Mouse (Mus musculus) limb, embryonic 13.5 days (tissue): ENCODE measurements around the gene Vwa5a. TPM values are rescaled to one million over a fixed set of nuclear protein-coding genes. Genes with fewer than 3 reads are reported as not detected.

Source experiments
- ATAC-seq: fragments of 200-750 bp; cut with Nextera tagmentation; 2 replicates; pipeline ENCODE4 v1.8.0; 2017; ENCODE audit warnings: low read depth, moderate number of reproducible peaks, moderate TSS enrichment; ENCODE audit not compliant: low FRiP score
- H3K27ac ChIP-seq: fragments of 300-500 bp; sonication (generic); 2 replicates; pipeline ENCODE4 v1.5.1; 2015; ENCODE audit warnings: inconsistent platforms, mild to moderate bottlenecking, moderate library complexity
- H3K27me3 ChIP-seq: fragments of 300-500 bp; sonication (generic); 2 replicates; pipeline ENCODE4 v1.6.1; 2015; ENCODE audit warnings: mild to moderate bottlenecking, inconsistent platforms
- H3K36me3 ChIP-seq: fragments of 300-500 bp; sonication (generic); 2 replicates; pipeline ENCODE4 v1.6.1; 2015; ENCODE audit warnings: inconsistent platforms, mild to moderate bottlenecking, moderate library complexity
- H3K4me1 ChIP-seq: fragments of 300-500 bp; sonication (generic); 2 replicates; pipeline ENCODE4 v1.6.1; 2015; ENCODE audit warnings: inconsistent platforms
- H3K4me2 ChIP-seq: fragments of 300-500 bp; sonication (generic); replicated peaks from 2 replicates; pipeline ENCODE4 v1.6.1; 2015; ENCODE audit warnings: inconsistent platforms, mild to moderate bottlenecking, moderate library complexity
- H3K4me3 ChIP-seq: fragments of 300-500 bp; sonication (generic); 2 replicates; pipeline ENCODE4 v1.5.1; 2015; ENCODE audit warnings: moderate library complexity, mild to moderate bottlenecking, inconsistent platforms
- H3K9ac ChIP-seq: fragments of 300-500 bp; sonication (generic); 2 replicates; pipeline ENCODE4 v1.6.1; 2015; ENCODE audit warnings: mild to moderate bottlenecking, inconsistent platforms
- H3K9me3 ChIP-seq: fragments of 300-500 bp; sonication (generic); 2 replicates; pipeline ENCODE4 v1.6.1; 2016; ENCODE audit warnings: inconsistent platforms
- WGBS: fragments of 180-500 bp; shearing (Covaris S2); methylation state at CpG from one replicate; pipeline ENCODE4 v1.1.7; 2015; 5-methylcytosine and 5-hydroxymethylcytosine counted together
- polyA plus RNA-seq: library from polyadenylated mRNA; unstranded; fragments of >200 nt; fragmentation: Nextera tagmentation; extraction: Ambion mirVana; gene quantifications from 2 replicates; pipeline ENCODE4 v1.2.1, GENCODE M21; 2015

Vwa5a gene
- 20.8 and 21.4 TPM in 2 replicates for polyA plus RNA-seq

DNA sequence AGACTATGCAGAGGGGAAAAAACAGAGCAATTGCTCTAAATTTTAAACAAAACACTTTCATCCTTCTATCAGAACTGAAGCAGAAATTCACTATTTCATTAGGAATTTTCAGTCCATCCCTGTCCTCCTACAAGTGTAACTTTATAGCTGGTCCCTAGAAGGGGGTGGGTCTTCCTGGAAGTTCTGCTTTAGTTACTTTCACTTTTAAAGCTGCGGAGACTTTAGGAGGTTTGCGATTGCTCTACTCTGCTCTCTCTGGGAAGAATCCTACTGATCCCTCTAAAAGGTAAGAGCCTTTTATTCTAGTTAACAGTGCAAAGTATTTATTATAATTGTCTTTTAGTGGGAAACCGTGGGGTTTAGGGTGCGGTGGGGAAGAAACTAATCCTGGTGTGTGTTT, at the start of gene Vwa5a:
TSS of gene Vwa5a (plus strand) at position 167 of the 400 bp plus-strand sequence.
- under 1% methylated on average over 4 of the region's 4 CpGs for whole genome bisulfite sequencing
- Histone ChIP-seq H3K9me3 (no peaks in the 10 kb centered on the region), H3K27me3 (no peaks in the 10 kb centered on the region), H3K9ac (peak within 1 kb of the TSS; percentile 56), H3K36me3 (peaks cover 2% of the 10 kb centered on the region; the same call in 1 of the 2 replicates), H3K27ac (peak within 1 kb of the TSS; percentile 66; the same call in 1 of the 2 replicates), H3K4me3 (peak within 1 kb of the TSS; percentile 57), H3K4me1 (peaks cover 10% of the 10 kb centered on the region), H3K4me2 (peak within 1 kb of the TSS; percentile 70)
- peak; percentile 85; the same call in 1 of the 2 replicates for ATAC-seq

DNA sequence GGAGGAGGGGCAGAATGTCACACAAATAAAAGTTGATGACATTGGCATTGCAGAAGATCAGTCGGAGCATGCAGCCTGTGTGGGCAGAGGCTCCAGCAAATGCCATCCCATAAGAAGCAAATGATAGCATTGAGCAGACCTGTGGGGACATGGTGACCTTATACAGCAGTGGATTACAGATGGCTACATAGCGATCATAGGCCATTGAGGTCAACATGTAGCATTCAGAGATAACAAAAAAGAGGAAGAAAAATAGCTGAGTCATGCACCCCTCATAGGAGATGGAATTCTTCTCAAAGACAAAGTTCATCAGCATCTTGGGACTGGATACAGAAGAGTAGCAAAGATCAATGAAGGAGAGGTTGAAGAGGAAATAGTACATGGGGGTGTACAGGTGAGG, 45.2 kb upstream of the Vwa5a start:
- 87% methylated on average over 2 of the region's 2 CpGs for WGBS

DNA sequence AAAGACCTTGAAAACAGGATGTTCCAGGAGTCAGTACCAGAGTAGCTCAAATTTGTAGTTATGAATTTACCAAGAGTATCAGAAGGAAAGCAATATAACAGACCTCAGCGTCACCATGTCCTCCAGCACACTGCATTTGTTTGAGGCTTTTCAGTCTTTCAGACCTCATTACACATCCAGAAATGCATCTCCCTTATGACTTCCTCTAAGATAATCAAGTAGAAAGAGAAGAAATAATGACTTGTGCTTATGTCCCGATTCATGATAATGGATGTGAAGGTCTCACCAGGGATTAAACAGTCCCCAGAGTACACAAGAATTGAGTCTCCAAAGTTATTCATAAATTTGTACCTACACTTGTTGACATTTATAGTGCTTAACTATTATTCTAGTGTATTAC, 43.6 kb upstream of the Vwa5a start, which contains the start of gene Olfr918:
TSS of gene Olfr918 (minus strand) at position 101 of the 400 bp plus-strand sequence.
- WGBS = 87% methylated on average over 2 of the region's 2 CpGs
- H3K9ac ChIP-seq = no peak within 1 kb of the TSS
- ATAC-seq = no peak
- no peak within 1 kb of the TSS for H3K4me3 ChIP-seq
- no peak within 1 kb of the TSS for H3K27ac ChIP-seq
- H3K4me1 ChIP-seq = no peaks in the 10 kb centered on the region
- no peaks in the 10 kb centered on the region for H3K36me3 ChIP-seq
- H3K4me2 ChIP-seq = no peak within 1 kb of the TSS
- no peaks in the 10 kb centered on the region for H3K9me3 ChIP-seq
- no peaks in the 10 kb centered on the region for H3K27me3 ChIP-seq

More for the DNA sequence above, 45.2 kb upstream of the Vwa5a start:
- no peaks in the 10 kb centered on the region for H3K27me3 ChIP-seq
- H3K4me1 ChIP-seq = no peaks in the 10 kb centered on the region
- no peak overlapping the region for H3K4me2 ChIP-seq
- H3K4me3 ChIP-seq = no peak overlapping the region
- no peak overlapping the region for H3K9ac ChIP-seq
- ATAC-seq = no peak
- H3K9me3 ChIP-seq = no peaks in the 10 kb centered on the region
- no peak overlapping the region for H3K27ac ChIP-seq
- H3K36me3 ChIP-seq = no peaks in the 10 kb centered on the region

DNA sequence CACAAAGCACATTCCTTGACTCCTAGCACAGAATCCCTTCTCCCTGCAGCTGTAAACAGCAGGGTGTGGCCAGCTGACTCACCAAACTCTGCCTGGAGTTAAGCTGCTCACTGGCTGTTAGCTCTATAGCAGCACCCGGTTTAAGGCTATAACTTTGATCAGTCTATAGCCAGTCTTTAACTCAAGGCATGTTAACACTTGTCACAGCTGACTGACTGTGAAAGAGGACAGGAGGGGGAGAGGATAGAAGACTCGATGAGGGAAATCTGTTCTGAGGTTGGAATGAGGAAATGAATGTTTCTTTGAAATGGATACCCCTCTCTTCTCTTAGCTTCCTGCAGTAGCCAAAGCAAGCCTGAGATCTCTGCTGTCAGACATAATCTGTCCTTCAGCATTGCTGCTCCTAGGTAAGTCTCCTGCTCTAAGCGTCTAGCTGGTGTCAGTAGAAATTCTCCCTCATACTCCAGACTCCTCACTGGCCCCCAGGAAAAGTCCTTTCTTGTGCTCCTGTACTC, 916 bp downstream of the Vwa5a start:
- H3K4me2 ChIP-seq = peak overlapping the region; percentile 70
- ATAC-seq = peak; percentile 62
- H3K4me1 ChIP-seq = peaks cover 10% of the 10 kb centered on the region
- no peak overlapping the region for H3K27ac ChIP-seq
- 4% methylated on average over 3 of the region's 3 CpGs for WGBS
- H3K4me3 ChIP-seq = peak overlapping the region; percentile 57
- no peaks in the 10 kb centered on the region for H3K9me3 ChIP-seq
- H3K36me3 ChIP-seq = peaks cover 9% of the 10 kb centered on the region
- peak overlapping the region; percentile 56 for H3K9ac ChIP-seq
- no peaks in the 10 kb centered on the region for H3K27me3 ChIP-seq

DNA sequence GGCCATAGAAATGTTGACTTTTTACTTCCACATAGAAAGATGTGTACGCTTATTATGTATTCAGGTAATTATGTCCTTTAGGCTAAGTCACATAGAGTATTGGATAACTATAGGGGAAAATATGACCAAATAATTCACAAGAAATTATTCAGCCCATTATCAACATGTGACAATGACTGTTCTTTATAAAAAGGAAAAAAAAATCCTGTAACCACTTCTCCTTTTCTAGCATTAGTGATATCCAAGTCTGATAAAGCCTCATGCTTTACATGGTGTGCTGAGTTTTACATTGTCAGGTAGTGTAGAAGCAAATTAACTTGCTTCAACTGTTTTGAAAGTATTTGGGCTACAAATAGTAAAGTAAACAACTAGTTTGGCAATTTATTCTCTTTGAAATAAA, 6.0 kb downstream of the Vwa5a start:
- 98% methylated on average over 1 of the region's 1 CpGs for WGBS
- Histone ChIP-seq H3K4me2 (no peak overlapping the region), H3K4me3 (no peak overlapping the region), H3K27me3 (no peaks in the 10 kb centered on the region), H3K36me3 (peaks cover 33% of the 10 kb centered on the region), H3K27ac (no peak overlapping the region), H3K9ac (no peak overlapping the region), H3K4me1 (peaks cover 6% of the 10 kb centered on the region), H3K9me3 (no peaks in the 10 kb centered on the region)
- ATAC-seq = no peak

DNA sequence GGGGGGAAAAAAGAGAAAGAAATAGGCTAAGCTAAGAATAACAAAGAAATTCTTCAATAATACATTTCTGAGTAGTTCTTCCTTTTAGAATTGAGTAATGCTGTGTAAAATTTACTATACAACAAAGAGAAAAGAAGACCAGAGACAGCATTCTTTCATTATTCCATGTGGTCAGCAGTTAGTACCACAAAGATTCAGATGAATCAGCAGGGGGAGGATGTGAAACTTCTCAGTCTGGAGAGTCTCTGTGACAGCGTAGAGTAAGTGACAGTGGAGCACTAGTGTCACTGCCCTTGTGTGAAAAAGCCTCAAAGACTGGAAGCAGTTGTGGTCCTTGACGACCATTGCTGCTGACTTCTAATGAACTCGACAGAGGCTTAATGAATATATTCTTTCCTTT, 10.2 kb downstream of the Vwa5a start:
- Histone ChIP-seq H3K9me3 (no peaks in the 10 kb centered on the region), H3K4me3 (no peak overlapping the region), H3K27me3 (no peaks in the 10 kb centered on the region), H3K9ac (no peak overlapping the region), H3K4me2 (no peak overlapping the region), H3K27ac (no peak overlapping the region), H3K4me1 (no peaks in the 10 kb centered on the region), H3K36me3 (peaks cover 33% of the 10 kb centered on the region)
- ATAC-seq = no peak
- WGBS = 78% methylated on average over 3 of the region's 3 CpGs

DNA sequence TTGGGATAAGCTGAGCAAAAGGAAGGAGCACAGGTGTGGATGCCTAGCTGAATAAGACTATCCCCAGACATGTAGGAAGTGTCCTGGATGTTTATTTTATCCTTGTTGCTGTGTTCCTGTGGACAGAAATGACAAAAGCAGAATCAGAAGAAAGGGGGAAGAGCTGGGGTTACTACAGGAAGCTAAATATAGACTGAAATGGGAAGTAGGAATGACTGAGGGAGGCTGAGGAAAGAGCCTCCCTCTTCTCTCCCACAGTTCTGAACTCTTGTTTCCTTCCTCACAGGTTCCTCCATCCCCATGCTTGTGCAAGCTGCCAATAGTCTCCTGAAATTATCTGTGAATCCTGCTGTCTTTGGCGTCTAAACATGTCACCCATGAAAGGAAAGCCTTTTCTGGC, 23.3 kb downstream of the Vwa5a start:
- Histone ChIP-seq H3K27me3 (no peaks in the 10 kb centered on the region), H3K4me3 (no peak overlapping the region), H3K4me1 (no peaks in the 10 kb centered on the region), H3K4me2 (no peak overlapping the region), H3K27ac (no peak overlapping the region), H3K9me3 (no peaks in the 10 kb centered on the region), H3K36me3 (no peaks in the 10 kb centered on the region), H3K9ac (no peak overlapping the region)
- no peak for ATAC-seq
- 81% methylated on average over 1 of the region's 1 CpGs for WGBS

DNA sequence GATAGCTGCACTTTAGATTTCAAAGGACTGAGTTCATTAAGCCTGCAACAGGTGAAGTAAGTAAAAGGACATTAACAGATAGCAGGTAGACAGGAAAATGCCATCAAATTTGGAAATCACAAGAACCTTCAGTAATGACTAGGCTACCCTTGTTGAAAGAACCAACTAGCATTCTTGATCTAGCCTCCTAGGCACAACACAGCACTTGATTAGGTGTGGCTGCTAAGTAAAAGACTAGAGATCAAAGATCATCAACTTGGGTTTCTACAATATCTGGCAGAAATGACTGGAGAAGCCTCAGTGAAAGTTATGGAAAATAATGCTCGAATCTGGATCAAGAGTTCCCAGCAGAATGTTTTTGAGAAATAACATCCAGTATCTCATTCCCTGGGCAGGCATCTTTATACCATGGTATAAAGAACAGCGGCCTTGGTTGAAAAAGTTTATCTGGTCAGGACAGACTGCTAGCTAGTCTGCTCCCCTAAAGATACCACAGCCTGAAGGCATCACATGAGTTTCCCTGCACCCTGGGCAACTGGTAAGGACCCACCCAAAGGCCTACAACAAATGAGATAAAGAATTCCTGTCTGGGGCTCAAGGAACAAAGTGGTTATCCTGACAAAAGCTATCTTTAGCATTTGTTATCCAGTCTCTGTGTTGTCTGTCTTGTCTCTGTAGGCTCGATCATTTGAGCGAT, 26.7 kb downstream of the Vwa5a start:
- 91% methylated on average over 4 of the region's 4 CpGs for WGBS
- H3K9ac ChIP-seq = no peak overlapping the region
- H3K27ac ChIP-seq = no peak overlapping the region
- no peaks in the 10 kb centered on the region for H3K36me3 ChIP-seq
- H3K4me3 ChIP-seq = no peak overlapping the region
- no peaks in the 10 kb centered on the region for H3K27me3 ChIP-seq
- no peaks in the 10 kb centered on the region for H3K9me3 ChIP-seq
- H3K4me1 ChIP-seq = no peaks in the 10 kb centered on the region
- H3K4me2 ChIP-seq = no peak overlapping the region
- no peak for ATAC-seq

DNA sequence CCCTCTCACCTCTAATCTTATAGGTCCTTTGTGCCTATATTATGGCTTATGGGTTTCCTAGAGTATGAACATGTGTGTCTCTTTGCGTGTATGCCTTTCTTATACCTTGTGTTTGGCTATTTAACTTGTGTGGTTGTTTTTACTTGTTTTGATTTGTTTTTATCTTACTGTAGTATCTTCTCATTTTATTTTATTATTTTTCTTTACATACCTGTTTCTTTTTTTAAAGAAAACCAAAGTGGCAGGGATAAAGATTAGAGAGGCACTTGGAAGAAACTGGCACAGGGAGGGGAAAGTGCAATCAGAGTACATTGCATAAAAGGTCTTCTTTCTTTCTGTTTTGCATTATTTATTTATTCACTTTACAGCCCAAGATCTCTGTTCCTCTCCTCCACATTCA, 33.9 kb downstream of the Vwa5a start, which contains the start of gene Olfr920:
TSS of gene Olfr920 (plus strand) at position 301 of the 400 bp plus-strand sequence.
- Histone ChIP-seq H3K4me2 (no peak within 1 kb of the TSS), H3K4me1 (no peaks in the 10 kb centered on the region), H3K27me3 (no peaks in the 10 kb centered on the region), H3K4me3 (no peak within 1 kb of the TSS), H3K9ac (no peak within 1 kb of the TSS), H3K36me3 (no peaks in the 10 kb centered on the region), H3K9me3 (no peaks in the 10 kb centered on the region), H3K27ac (no peak within 1 kb of the TSS)
- no peak for ATAC-seq
- WGBS = 96% methylated on average over 1 of the region's 1 CpGs

DNA sequence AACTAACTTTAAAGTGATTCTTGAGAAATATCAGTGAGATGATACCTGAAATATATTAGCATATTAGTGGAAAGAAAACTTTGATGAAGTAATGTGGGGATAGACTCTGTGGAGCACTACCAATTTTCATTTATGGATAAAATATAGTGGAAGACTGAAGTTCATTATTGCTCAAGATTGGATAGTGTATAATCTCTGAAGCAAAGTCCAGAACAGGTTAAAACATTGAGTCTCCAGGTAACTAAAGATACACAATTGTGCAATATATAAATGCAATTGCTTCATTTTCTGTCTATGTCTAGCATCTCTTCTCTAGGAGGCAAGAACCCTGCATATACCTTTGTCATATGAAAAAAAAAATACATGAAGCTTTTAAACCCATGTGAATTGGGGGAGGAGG, 54.7 kb downstream of the Vwa5a start, which contains the start of gene Olfr921:
TSS of gene Olfr921 (plus strand) at position 301 of the 400 bp plus-strand sequence.
- Histone ChIP-seq H3K4me2 (no peak within 1 kb of the TSS), H3K36me3 (no peaks in the 10 kb centered on the region), H3K27me3 (no peaks in the 10 kb centered on the region), H3K27ac (no peak within 1 kb of the TSS), H3K4me3 (no peak within 1 kb of the TSS), H3K9ac (no peak within 1 kb of the TSS), H3K9me3 (no peaks in the 10 kb centered on the region), H3K4me1 (no peaks in the 10 kb centered on the region)
- ATAC-seq = no peak

DNA sequence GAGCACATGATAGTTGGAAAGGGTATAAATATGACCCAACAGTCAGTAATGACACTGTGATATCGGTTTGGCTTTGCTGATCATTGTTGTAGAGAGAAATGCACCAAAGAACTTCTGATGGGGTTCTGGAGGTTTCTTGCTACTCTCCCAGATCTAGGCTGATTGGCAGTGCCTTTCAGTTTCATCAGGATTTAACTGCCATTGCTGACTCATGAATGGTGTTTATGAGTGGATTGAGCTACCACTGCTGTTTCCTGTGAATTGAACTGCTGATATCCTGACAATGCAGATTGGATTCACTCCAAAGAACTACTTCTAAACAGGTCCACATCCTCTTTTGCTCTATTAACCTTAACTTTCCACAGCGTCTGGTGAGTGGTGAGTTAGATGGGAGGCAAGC, 74.6 kb downstream of the Vwa5a start:
- WGBS = 84% methylated on average over 2 of the region's 2 CpGs
- no peaks in the 10 kb centered on the region for H3K27me3 ChIP-seq
- H3K9ac ChIP-seq = no peak overlapping the region
- H3K9me3 ChIP-seq = no peaks in the 10 kb centered on the region
- H3K36me3 ChIP-seq = no peaks in the 10 kb centered on the region
- H3K4me1 ChIP-seq = no peaks in the 10 kb centered on the region
- H3K4me3 ChIP-seq = no peak overlapping the region
- H3K27ac ChIP-seq = no peak overlapping the region
- ATAC-seq = no peak
- H3K4me2 ChIP-seq = no peak overlapping the region
